Mouse (Mus musculus): ENCODE results near the gene Vars.
"Not testable (repeated sequence)": the region's sequence is repeated elsewhere in the genome, so short reads cannot be mapped to it uniquely, and the experiment has no call there.

Gene Vars

DNA sequence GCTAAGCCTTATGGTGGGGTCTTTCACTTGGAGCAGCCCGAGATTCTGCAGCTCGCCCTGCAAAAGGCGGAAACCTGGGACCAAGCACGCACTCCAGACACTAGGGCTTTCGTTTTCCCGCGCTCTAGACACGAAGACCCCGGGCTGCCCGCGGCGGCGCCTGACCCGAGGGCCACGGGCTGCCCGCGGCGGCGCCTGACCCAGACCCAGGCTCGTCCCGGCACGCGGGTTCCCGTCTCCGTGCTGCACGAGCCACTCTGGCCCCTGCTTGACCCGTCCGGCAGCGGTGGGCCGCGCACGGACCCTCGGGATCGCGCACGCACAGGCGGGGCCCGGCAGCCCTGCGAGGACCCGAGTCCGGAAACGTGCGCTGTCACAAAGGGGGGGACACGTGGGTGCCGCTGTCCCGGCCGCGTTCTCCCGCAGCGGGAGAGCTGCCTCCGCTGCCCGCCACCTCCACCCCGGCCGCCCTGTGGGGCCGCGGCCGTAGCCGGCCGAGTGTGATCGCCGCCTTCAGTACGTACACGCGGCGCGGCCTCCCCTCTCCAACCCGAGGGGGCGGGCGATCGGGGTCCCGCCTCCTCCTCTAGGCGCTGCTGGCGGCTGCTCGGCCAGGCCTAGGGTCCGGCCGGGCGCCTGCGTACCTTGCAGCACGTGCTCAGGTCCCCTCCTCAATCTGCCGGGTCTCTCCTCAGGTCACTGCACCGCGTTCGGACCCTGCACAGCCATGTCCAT, at the start of gene Vars:
Gene Vars (plus strand): TSS at position 271 of the 735 bp plus-strand sequence.
- DNase-seq: peak; percentile 85 to 88

DNA sequence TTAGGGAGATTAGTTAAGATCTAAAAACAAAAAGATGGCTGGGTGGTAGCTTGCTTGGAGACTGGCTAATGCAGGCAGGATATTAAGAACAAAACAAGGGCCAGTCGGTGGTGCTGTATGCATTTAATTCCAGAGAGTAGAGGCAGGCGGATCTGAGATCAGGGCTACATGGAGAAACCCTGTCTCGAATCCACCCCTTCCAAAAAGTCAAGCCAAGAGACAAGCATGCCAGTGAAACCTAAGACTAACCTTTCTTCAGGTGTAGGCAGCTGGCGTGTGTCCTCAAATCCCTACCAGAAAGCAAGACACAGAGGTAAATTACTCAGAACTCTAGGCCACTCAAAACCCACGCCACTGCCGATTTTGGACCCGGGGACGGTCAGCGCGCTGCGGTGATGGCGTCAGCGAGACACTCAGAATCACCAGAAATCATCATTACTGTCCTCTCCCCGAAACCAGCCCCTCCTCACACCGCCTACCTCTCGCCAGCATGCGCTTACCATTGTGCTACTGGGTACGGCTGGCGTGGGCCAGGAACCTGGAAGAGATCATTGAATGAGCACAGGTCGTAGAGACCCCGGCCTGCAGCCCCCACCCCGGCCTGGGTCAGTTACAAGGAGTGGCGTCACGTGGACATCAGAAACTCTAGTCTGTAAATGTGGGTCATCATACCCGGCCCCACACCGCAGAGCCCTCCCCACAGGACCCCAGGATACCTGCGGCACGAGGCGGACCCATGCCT, 49.0 kb upstream of the Vars start:
- no peak for DNase-seq

DNA sequence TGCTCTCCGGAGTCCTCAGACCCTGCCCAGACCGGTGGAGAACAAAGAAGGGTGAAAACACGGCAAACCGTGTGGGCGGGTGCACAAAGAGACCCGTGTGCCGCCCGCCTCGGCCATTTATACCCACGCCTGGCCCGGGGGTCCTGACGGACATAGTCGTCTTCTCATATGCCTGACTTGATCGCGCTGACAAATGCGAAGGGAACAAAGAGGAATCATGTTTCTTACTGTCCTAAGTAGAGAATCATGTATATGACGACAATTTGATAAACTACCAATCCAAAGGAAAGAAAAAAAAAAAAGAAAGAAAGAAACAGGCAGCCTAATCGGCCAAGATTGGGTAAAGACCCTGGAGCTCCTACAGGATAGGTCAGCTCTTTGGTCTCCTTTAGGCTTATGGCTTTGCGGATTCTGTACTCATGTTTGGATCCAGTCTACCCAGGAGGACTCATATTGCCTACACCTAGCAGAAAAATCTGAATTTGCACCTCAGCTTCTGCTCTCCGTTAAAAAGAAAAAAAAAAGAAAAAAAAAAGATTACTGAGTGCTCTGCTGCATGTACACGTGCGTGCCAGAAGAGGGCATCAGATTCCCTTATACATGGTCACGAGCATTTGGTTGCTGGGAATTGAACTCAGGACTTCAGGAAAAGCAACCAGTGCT, 48.3 kb upstream of the Vars start:
- DNase-seq: peak; percentile 90 to 91

DNA sequence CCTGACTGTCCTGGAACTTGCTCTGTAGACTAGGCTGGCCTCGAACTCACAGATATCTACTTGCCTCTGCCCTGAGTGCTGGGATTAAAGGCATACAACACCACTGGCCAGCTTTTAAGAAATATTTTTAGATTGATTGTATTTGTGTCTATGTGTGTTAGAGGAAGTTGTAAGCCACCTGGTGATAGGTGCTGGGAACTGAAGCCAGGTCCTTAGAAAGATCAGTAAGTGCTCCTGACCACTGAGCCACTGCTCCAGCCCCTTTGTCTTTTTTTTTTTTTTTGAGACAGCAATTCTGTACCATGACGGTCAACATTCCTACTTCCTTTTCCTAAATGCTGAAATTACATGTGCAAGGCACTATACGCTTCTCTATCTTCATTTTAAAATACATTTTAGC, 47.5 kb upstream of the Vars start:
- no peak for DNase-seq

- DNase-seq: no peak
Measured at GRCm38 (mm10) chr17:34953904-34954303, 46.9 kb upstream of the Vars start.

GRCm38 (mm10) chr17:34954831-34955230, 46.0 kb upstream of the Vars start:
- no peak for DNase-seq

DNA sequence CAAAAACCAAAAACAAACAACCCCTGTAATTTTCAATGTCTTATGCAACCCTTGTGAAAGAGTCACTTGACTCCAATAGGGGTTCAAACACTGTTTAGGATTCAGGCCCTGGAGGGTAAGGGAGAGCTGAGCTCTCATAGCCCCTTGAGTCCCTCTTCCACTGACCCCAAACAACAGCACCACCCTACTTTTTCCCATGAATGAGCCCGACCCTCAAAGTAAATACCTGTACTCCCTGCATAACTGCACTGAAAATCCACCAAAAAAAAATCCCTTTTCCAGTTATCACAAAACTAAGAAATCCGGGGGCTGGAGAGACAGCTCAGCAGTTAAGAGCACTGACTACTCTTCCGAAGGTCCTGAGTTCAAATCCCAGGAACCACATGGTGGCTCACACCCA, 44.9 kb upstream of the Vars start:
- no peak for DNase-seq

DNA sequence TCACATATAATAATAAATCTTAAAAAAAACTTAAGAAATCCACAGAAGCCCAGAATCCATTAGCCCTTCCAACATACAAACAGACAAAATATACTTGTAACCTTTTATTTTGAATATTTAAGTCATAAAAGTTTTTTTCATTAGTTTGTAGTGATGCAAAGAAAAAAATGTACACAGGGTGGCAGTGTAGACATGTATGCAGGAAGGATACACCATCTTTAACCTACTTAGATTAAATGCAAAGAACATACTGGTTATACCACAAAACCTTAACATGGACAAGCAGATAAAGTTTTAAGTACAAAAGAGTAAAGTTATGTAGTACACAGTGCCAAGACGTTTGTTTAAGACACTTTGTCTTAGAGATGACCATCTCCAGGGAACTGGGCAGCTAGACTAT, 44.4 kb upstream of the Vars start:
- no peak for DNase-seq

DNA sequence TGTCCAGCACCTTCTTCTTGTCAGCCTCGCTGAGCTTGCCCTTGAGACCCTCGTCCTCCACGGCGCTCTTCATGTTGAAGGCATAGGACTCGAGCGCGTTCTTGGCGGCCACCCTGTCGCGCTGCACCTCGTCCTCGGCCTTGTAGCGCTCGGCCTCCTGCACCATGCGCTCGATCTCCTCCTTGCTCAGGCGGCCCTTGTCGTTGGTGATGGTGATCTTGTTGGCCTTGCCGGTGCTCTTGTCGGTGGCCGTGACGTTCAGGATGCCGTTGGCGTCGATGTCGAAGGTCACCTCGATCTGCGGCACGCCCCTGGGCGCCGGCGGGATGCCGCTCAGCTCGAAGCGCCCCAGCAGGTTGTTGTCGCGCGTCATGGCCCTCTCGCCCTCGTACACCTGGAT, 43.5 kb upstream of the Vars start:
- DNase-seq: not testable (repeated sequence)

DNA sequence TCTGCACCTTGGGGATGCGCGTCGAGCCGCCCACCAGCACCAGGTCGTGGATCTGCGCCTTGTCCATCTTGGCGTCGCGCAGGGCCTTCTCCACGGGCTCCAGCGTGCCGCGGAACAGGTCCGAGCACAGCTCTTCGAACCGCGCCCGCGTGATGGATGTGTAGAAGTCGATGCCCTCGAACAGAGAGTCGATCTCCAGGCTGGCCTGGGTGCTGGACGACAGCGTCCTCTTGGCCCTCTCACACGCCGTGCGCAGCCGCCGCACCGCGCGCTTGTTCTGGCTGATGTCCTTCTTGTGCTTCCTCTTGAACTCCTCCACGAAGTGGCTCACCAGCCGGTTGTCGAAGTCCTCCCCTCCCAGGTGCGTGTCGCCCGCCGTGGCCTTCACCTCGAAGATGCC, 42.8 kb upstream of the Vars start:
- DNase-seq: not testable (repeated sequence)

GRCm38 (mm10) chr17:34958734-34959129, 42.1 kb upstream of the Vars start:
- peak in 1 of 2 experiments; percentile 40 for DNase-seq

DNA sequence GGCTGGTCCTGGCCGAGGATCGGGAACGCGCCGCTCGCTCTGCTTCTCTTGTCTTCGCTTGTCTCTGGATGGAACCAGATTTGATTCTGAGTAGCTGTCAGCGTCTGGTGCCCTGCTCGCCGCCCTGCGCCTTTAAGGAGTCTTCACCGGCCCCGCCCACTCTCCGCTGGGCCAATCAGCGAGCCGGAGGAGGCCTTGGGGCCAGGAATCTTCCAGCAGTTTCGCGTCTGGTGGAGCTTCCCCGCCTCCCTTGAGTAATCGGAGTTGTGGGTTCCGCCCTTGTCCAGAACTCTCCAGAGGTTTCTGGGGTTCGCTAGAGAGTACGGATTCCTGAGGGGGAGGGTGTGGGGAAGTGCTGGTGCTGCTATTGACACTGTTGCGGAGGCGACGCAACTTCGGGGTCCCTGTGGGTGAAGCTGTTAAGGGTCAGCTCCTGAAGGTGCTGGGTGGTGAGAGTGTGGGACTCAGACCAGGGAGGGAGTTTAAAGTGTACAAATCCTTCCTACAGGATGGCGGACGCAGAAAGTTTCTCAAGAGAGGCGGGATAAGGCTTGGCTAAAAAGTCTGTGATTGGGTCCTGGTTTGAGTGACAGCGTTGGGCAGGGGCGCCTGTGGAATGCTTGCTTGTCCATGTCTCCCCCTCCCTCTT, 41.5 kb upstream of the Vars start, which contains the start of gene Hspa1b:
Gene Hspa1b (minus strand): TSS at position 109 of the 649 bp plus-strand sequence.
- DNase-seq: peak; percentile 71 to 82

GRCm38 (mm10) chr17:34959881-34960515, 40.8 kb upstream of the Vars start:
- DNase-seq: no peak

DNA sequence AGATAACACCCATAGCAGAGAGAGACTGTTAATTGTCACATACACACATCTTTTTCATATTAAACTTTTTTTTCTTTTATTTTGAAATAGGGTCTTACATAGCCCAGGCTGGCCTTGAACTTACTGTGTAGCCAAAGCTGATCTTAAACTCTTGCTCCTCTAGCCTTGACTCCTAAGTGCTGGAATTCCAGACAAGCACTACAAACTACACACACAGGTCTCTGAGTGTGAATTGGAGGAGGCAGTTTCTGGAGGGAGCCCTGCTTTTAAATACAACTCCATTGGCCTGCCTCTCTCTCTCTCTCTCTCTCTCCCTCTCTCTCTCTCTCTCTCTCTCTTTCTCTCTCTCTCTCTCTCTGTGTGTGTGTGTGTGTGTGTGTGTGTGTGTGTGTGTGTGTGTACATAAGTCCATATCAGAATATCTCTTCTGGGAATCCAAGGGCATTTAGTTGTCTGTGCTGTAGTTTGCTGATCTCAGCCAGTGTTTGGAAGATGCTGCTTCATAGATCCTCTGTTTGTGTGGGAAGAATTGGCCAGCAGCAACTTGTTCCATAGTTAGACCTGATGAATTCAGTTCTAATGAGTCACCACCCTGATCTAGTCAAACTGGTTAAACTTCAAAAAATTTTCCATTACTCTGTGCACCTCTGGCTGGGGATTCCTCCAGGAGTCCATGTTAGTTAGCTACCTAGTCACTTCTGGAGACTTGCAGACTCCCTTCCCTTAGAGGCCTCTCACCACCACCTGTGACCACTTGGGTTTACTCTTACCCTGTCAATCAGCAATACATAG, 39.9 kb upstream of the Vars start:
- DNase-seq: no peak

GRCm38 (mm10) chr17:34962125-34962524, 38.7 kb upstream of the Vars start:
- DNase-seq: no peak

GRCm38 (mm10) chr17:34962841-34963240, 37.9 kb upstream of the Vars start:
- no peak for DNase-seq

- DNase-seq: no peak
Measured at GRCm38 (mm10) chr17:34964640-34965049, 36.1 kb upstream of the Vars start.

DNA sequence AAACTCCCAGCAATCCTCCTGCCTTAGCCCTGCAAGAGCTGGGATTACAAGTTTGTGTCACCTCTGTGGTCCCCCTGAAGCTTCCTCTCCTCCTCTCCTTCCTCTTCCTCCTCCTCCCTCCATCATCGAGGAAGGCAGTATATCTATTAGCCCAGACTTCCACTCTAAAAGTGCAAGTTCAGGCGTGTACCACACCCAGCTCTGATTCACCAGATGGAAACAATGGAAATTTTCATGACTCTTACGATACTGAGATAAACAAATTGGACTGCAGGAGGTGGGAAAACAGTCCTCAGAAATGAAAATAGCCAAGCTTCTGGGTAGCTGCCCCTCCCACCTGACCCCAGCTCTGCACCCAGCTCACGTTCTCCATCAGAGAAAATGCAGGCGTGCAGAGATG, 35.2 kb upstream of the Vars start:
- no peak for DNase-seq

DNA sequence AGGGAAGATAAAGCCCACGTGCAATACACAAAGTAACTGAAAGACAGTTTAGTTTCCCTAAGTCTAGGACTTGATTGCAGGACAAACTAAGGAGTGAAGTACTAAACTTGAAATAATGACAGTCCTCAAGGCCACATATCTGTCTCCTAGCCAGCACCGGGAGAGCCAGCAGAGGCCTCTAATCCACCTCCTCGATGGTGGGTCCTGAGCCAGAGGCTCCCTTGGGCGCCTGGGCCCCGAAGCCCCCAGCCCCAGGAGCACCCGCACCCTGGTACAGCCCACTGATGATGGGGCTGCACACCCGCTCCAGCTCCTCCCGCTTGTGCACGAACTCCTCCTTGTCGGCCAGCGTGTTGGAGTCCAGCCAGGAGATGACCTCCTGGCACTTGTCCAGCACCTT, 31.0 kb upstream of the Vars start, which contains the start of gene Gm20481:
Gene Gm20481 (plus strand): TSS at position 91 of the 400 bp plus-strand sequence.
- DNase-seq: not testable (repeated sequence)

- not testable (repeated sequence) for DNase-seq
Measured at GRCm38 (mm10) chr17:34970850-34971249, 29.9 kb upstream of the Vars start.

DNA sequence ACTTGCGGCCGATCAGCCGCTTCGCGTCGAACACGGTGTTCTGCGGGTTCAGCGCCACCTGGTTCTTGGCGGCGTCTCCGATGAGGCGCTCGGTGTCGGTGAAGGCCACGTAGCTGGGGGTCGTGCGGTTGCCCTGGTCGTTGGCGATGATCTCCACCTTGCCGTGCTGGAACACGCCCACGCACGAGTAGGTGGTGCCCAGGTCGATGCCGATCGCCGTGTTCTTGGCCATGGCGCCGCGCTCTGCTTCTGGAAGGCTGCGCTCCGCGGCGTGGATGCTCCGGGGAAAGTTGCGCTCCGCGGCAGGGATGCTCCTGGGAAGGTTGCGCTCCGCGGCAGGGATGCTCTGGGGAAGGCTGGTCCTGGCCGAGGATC, 29.1 kb upstream of the Vars start:
- DNase-seq: not testable (repeated sequence)
